In genomic region chr10:98504524-98504923, GRCm38 (mm10) we compare ENCODE assay signal across 28 mouse cellular contexts.
DNase-seq lines count a peak whose midpoint lies in the region; ATAC-seq and TF ChIP-seq lines count a peak whose summit lies in the region.
"Had no signal": no experiment of that assay in that cellular context is flagged by ENCODE, and none has a peak within 500 bp of the region (broad histone marks: within the 10 kb centered on the region; RNA-seq: fewer than 3 reads in every experiment).

No protein-coding gene starts in this region.

- H3K36me3 ChIP-seq in liver, adult 2 months (ENCODE audit: control insufficient read depth, insufficient read depth, low read length) = no peaks in the 10 kb centered on the region
- H3K36me3 ChIP-seq in intestine, embryonic 15.5 days = no peaks in the 10 kb centered on the region
- H3K36me3 ChIP-seq in liver, embryonic 15.5 days (replicated peaks) = no peaks in the 10 kb centered on the region
- H3K36me3 ChIP-seq in stomach, embryonic 16.5 days (ENCODE audit: control insufficient read depth, insufficient read depth, low read length) = no peaks in the 10 kb centered on the region
- H3K36me3 ChIP-seq: G1E; heart, embryonic 10.5 days; heart, embryonic 15.5 days; hindbrain, embryonic 12.5 days; midbrain, embryonic 12.5 days; neural tube, embryonic 12.5 days had no signal

- H3K79me2 ChIP-seq in liver, adult 2 months (ENCODE audit: control insufficient read depth, insufficient read depth, low read length) = no peaks in the 10 kb centered on the region

- H3K9me3 ChIP-seq in intestine, embryonic 15.5 days = no peaks in the 10 kb centered on the region
- no peaks in the 10 kb centered on the region for H3K9me3 ChIP-seq in liver, embryonic 15.5 days (replicated peaks)
- no peaks in the 10 kb centered on the region for H3K9me3 ChIP-seq in stomach, embryonic 16.5 days (replicated peaks; ENCODE audit: control insufficient read depth, low read length)
- H3K9me3 ChIP-seq: forebrain, embryonic 13.5 days; G1E; heart, embryonic 10.5 days; heart, embryonic 15.5 days; hindbrain, embryonic 12.5 days; midbrain, embryonic 12.5 days; neural tube, embryonic 12.5 days had no signal

- H3K27me3 ChIP-seq in liver, adult 2 months (ENCODE audit: control insufficient read depth, insufficient read depth, low read length) = no peaks in the 10 kb centered on the region
- H3K27me3 ChIP-seq in intestine, embryonic 15.5 days (replicated peaks) = no peaks in the 10 kb centered on the region
- H3K27me3 ChIP-seq in liver, embryonic 15.5 days = no peaks in the 10 kb centered on the region
- no peaks in the 10 kb centered on the region for H3K27me3 ChIP-seq in stomach, embryonic 16.5 days (ENCODE audit: control insufficient read depth, insufficient read depth, low read length)
- H3K27me3 ChIP-seq: forebrain, embryonic 13.5 days; heart, embryonic 15.5 days; hindbrain, embryonic 12.5 days; megakaryocyte, embryonic 14.5 days; midbrain, embryonic 12.5 days; neural tube, embryonic 12.5 days had no signal

- no peak overlapping the region for H3K27ac ChIP-seq in liver, adult 2 months (replicated peaks; ENCODE audit: insufficient read depth, low read depth, low read length)
- H3K27ac ChIP-seq in intestine, embryonic 15.5 days = no peak overlapping the region
- no peak overlapping the region for H3K27ac ChIP-seq in liver, embryonic 15.5 days (replicated peaks)
- no peak overlapping the region for H3K27ac ChIP-seq in stomach, embryonic 16.5 days (ENCODE audit: low read length)
- H3K27ac ChIP-seq: forebrain, embryonic 13.5 days; heart, embryonic 10.5 days; heart, embryonic 15.5 days; hindbrain, embryonic 12.5 days; hindbrain, postnatal 0 days; midbrain, embryonic 12.5 days; neural tube, embryonic 12.5 days had no signal

- peak; percentile 5 for DNase-seq in liver, adult 2 months (ENCODE audit: extremely low read depth, low read depth, low spot score)
- no peak for DNase-seq in liver
- no peak for DNase-seq in adrenal gland, postnatal 25 days
- no peak for DNase-seq in heart, adult 9 months (ENCODE audit: low spot score in 2 of 2)
- DNase-seq: adrenal gland, adult 8-10 months; cerebellum, adult 8-10 months; cerebellum, postnatal 25 days; gastrocnemius, postnatal 14 days; heart, postnatal 36 days; kidney, adult 2 months; kidney, postnatal 36 days; left cerebral cortex, postnatal 4 days; lung, postnatal 36 days; right cerebral cortex, postnatal 4 days; thymus, postnatal 14 days had no signal

- H3K9ac ChIP-seq in liver, adult 2 months (ENCODE audit: low read depth, low read length) = no peak overlapping the region
- H3K9ac ChIP-seq in intestine, embryonic 15.5 days = no peak overlapping the region
- H3K9ac ChIP-seq in liver, embryonic 15.5 days = no peak overlapping the region
- no peak overlapping the region for H3K9ac ChIP-seq in stomach, embryonic 16.5 days (ENCODE audit: low read length)
- H3K9ac ChIP-seq: forebrain, embryonic 13.5 days; heart, embryonic 15.5 days; hindbrain, embryonic 12.5 days; midbrain, embryonic 12.5 days; neural tube, embryonic 12.5 days had no signal

- H3K4me2 ChIP-seq in intestine, embryonic 15.5 days (replicated peaks) = no peak overlapping the region
- no peak overlapping the region for H3K4me2 ChIP-seq in liver, embryonic 15.5 days
- H3K4me2 ChIP-seq in stomach, embryonic 16.5 days (ENCODE audit: low read depth, low read length) = no peak overlapping the region
- H3K4me2 ChIP-seq: forebrain, embryonic 13.5 days; heart, embryonic 15.5 days; hindbrain, embryonic 12.5 days; midbrain, embryonic 12.5 days; neural tube, embryonic 12.5 days had no signal

- WGBS in liver, adult 2 months = 24% methylated on average over 3 of the region's 3 CpGs
- 56% methylated on average over 3 of the region's 3 CpGs for WGBS in intestine, embryonic 15.5 days
- 56% methylated on average over 3 of the region's 3 CpGs for WGBS in liver, embryonic 15.5 days (ENCODE audit: insufficient replicate concordance)
- 68% methylated on average over 3 of the region's 3 CpGs for WGBS in stomach, embryonic 16.5 days

- peak; percentile 94 for ATAC-seq in intestine, embryonic 15.5 days
- ATAC-seq in liver, embryonic 15.5 days (ENCODE audit: insufficient read depth) = peak; percentile 65
- peak; percentile 91 for ATAC-seq in stomach, embryonic 16.5 days (ENCODE audit: insufficient read depth, low FRiP score)
- ATAC-seq: forebrain, embryonic 13.5 days; hindbrain, postnatal 0 days had no signal

- H3K4me3 ChIP-seq in liver, adult 2 months (ENCODE audit: insufficient read depth, low read depth, low read length) = no peak overlapping the region
- H3K4me3 ChIP-seq in intestine, embryonic 15.5 days (replicated peaks) = no peak overlapping the region
- no peak overlapping the region for H3K4me3 ChIP-seq in liver, embryonic 15.5 days (replicated peaks)
- H3K4me3 ChIP-seq in stomach, embryonic 16.5 days (replicated peaks; ENCODE audit: low read length) = no peak overlapping the region
- H3K4me3 ChIP-seq: forebrain, embryonic 13.5 days; heart, embryonic 10.5 days; heart, embryonic 15.5 days; hindbrain, embryonic 12.5 days; megakaryocyte, embryonic 14.5 days; midbrain, embryonic 12.5 days; myocyte; neural tube, embryonic 12.5 days had no signal

- no peak for TF ChIP-seq CTCF in liver, adult 2 months (IDR thresholded peaks at IDR 0.05; ENCODE audit: low read depth, low read length)

- H3K4me1 ChIP-seq in liver, adult 2 months (ENCODE audit: control insufficient read depth, insufficient read depth, low read length) = no peaks in the 10 kb centered on the region
- H3K4me1 ChIP-seq in intestine, embryonic 15.5 days (replicated peaks) = no peaks in the 10 kb centered on the region
- H3K4me1 ChIP-seq in liver, embryonic 15.5 days (replicated peaks) = no peaks in the 10 kb centered on the region
- H3K4me1 ChIP-seq in stomach, embryonic 16.5 days (ENCODE audit: control insufficient read depth, insufficient read depth, low read length) = no peaks in the 10 kb centered on the region
- H3K4me1 ChIP-seq: forebrain, embryonic 13.5 days; heart, embryonic 15.5 days; hindbrain, embryonic 12.5 days; megakaryocyte, embryonic 14.5 days; midbrain, embryonic 12.5 days; neural tube, embryonic 12.5 days had no signal

- TF ChIP-seq POLR2A in liver, adult 2 months (IDR thresholded peaks at IDR 0.05; ENCODE audit: extremely low read depth, insufficient read depth, low read length) = no peak
